Mouse (Mus musculus) MEL (cell line): ENCODE measurements around the gene Helz2.

Source experiments
- CTCF ChIP-seq, 3 experiments: IDR thresholded peaks in 2 of 3; conservative IDR thresholded peaks in 1 of 3; 2 replicates each; pipeline ENCODE4 v1.5.1; 2011 to 2012; ENCODE audit warnings: low read length in 3 of 3, low read depth in 2 of 3, mild to moderate bottlenecking in 2 of 3, improper control_type of control experiment in 1 of 3, inconsistent platforms in 1 of 3, mixed read lengths in 1 of 3, moderate library complexity in 1 of 3; ENCODE audit not compliant: control insufficient read depth in 1 of 3, insufficient read depth in 1 of 3, poor library complexity in 1 of 3, severe bottlenecking in 1 of 3
- EP300 ChIP-seq, 2 experiments: IDR thresholded peaks; 2 replicates each; pipeline ENCODE4 v1.6.1; 2011; ENCODE audit warnings: improper control_type of control experiment in 2 of 2, low read length in 2 of 2, low read depth in 1 of 2, mild to moderate bottlenecking in 1 of 2
- GABPA ChIP-seq: IDR thresholded peaks from 2 replicates; pipeline ENCODE4 v1.6.1; 2012; ENCODE audit warnings: low read depth, mild to moderate bottlenecking, inconsistent platforms, low read length, improper control_type of control experiment, moderate library complexity
- GATA1 ChIP-seq: IDR thresholded peaks from 2 replicates; pipeline ENCODE4 v1.6.1; 2011; ENCODE audit warnings: low read depth, low read length, improper control_type of control experiment
- KAT2A ChIP-seq: conservative IDR thresholded peaks from 2 replicates; pipeline ENCODE4 v1.6.1; 2012; ENCODE audit warnings: low read depth, low read length, improper control_type of control experiment, inconsistent platforms
- MYB ChIP-seq: IDR thresholded peaks from 2 replicates; pipeline ENCODE4 v1.6.1; 2011; ENCODE audit warnings: mild to moderate bottlenecking, low read depth, low read length, improper control_type of control experiment
- MYC ChIP-seq: IDR thresholded peaks from 2 replicates; pipeline ENCODE4 v1.6.1; 2011; ENCODE audit warnings: low read depth, mild to moderate bottlenecking, low read length, improper control_type of control experiment, moderate library complexity
- NRF1 ChIP-seq: IDR thresholded peaks from 2 replicates; pipeline ENCODE4 v1.6.1; 2014; ENCODE audit warnings: low read depth, mild to moderate bottlenecking, inconsistent platforms, low read length, improper control_type of control experiment, moderate library complexity; ENCODE audit not compliant: poor library complexity, insufficient read depth, severe bottlenecking
- POLR2A ChIP-seq, 2 experiments: IDR thresholded peaks; 2 replicates each; pipeline ENCODE4 v1.6.1; 2011 to 2012; ENCODE audit warnings: low read length in 2 of 2, mild to moderate bottlenecking in 2 of 2, control low read depth in 1 of 2, improper control_type of control experiment in 1 of 2, low read depth in 1 of 2, moderate library complexity in 1 of 2; ENCODE audit not compliant: control insufficient read depth in 1 of 2, insufficient read depth in 1 of 2, poor library complexity in 1 of 2
- RAD21 ChIP-seq: IDR thresholded peaks from 2 replicates; pipeline ENCODE4 v1.6.1; 2011; ENCODE audit warnings: mild to moderate bottlenecking, low read depth, low read length, improper control_type of control experiment
- SIN3A ChIP-seq: IDR thresholded peaks from 2 replicates; pipeline ENCODE4 v1.6.1; 2012; ENCODE audit warnings: low read length, improper control_type of control experiment, inconsistent platforms
- TAL1 ChIP-seq: IDR thresholded peaks from 2 replicates; pipeline ENCODE4 v1.6.1; 2012; ENCODE audit warnings: mild to moderate bottlenecking, inconsistent platforms, low read length, moderate library complexity, mixed read lengths
- USF1 ChIP-seq: IDR thresholded peaks from 2 replicates; pipeline ENCODE4 v1.6.1; 2014; ENCODE audit warnings: low read depth, mild to moderate bottlenecking, inconsistent platforms, low read length, improper control_type of control experiment, moderate library complexity
- USF2 ChIP-seq, 2 experiments: IDR thresholded peaks; 2 replicates each; pipeline ENCODE4 v1.6.1; 2011 to 2012; ENCODE audit warnings: improper control_type of control experiment in 2 of 2, low read length in 2 of 2, borderline replicate concordance in 1 of 2, inconsistent platforms in 1 of 2, low read depth in 1 of 2, mild to moderate bottlenecking in 1 of 2; ENCODE audit not compliant: insufficient read depth in 1 of 2

GRCm38 (mm10) chr2:181202886-181203285 lies 38.9 kb downstream of the Helz2 start:
- TF ChIP-seq CTCF (IDR thresholded peaks at IDR 0.05 in 2 of 3, conservative IDR thresholded peaks at IDR 0.05 in 1 of 3; ENCODE audit: control insufficient read depth in 1 of 3, insufficient read depth in 1 of 3, low read depth in 2 of 3, low read length in 3 of 3, poor library complexity in 1 of 3, severe bottlenecking in 1 of 3) (no peak), POLR2A (IDR thresholded peaks at IDR 0.05; ENCODE audit: control insufficient read depth in 1 of 2, insufficient read depth in 1 of 2, low read depth in 1 of 2, low read length in 2 of 2, poor library complexity in 1 of 2) (no peak), GABPA (no peak), NRF1 (no peak), MYB (no peak), USF2 (IDR thresholded peaks at IDR 0.05; ENCODE audit: borderline replicate concordance in 1 of 2, insufficient read depth in 1 of 2, low read depth in 1 of 2, low read length in 2 of 2) (no peak), KAT2A (no peak), EP300 (IDR thresholded peaks at IDR 0.05; ENCODE audit: low read depth in 1 of 2, low read length in 2 of 2) (no peak), USF1 (no peak), TAL1 (no peak), MYC (no peak), SIN3A (no peak), GATA1 (no peak), RAD21 (no peak)
